Mouse (Mus musculus) liver, postnatal 0 days (tissue): ENCODE measurements around the gene Fuz.

Experiments
- CTCF ChIP-seq: sonication (generic); IDR thresholded peaks from 2 replicates; pipeline ENCODE4 v1.5.1; 2016; ENCODE audit warnings: antibody characterized with exemption, low read depth
- EP300 ChIP-seq: IDR thresholded peaks from 2 replicates; pipeline ENCODE4 v1.6.1; 2016; ENCODE audit warnings: antibody characterized with exemption, low read depth, mild to moderate bottlenecking

DNA sequence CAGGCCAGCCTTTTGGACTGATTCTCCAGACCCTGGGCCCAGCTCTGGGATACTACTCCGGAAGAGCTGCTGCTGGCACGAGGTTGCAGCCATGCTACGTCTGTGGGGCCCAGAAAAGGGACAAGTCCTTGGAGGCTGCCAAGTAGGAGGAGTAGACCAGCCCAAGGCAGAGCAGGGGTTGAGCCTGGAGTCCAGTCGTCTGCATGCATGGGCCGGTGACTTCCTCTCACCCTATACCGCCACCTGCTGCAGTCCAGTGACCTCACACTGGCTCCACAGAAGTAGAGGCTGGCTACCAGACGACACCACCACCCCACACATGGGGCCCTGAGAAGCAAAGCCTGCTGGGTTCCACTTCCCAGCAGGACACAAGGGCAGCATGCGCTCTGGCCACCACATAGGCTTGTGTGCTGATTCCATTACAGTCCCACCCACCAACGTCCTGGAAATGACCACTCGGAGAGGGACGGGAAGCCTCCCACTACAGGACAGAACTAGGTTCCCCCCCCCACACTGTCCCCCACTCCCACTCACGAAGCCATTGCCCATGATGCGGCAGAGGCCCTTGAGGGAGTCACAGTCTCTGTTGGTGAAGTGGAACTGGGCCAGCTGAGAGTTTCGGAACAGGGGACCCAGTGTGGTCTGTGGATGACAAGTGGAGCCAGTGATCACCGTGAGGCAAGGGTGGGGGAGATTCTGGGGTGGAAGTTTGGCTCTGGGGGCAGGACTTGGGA, 29.4 kb upstream of the Fuz start:
- TF ChIP-seq CTCF = peak; percentile 52
- TF ChIP-seq EP300 = no peak
